Comparison of ENCODE assay signal across 8 mouse cellular contexts in genomic region chr10:84515512-84515950, GRCm38 (mm10). TPM values are rescaled to one million over a fixed set of nuclear protein-coding genes. Genes with fewer than 3 reads are reported as not detected.
DNase-seq lines count a peak whose midpoint lies in the region; ATAC-seq and TF ChIP-seq lines count a peak whose summit lies in the region.

No protein-coding gene starts in this region.

- no peaks in the 10 kb centered on the region for H3K9me3 ChIP-seq in liver, postnatal 0 days (ENCODE audit: low read length)
- H3K9me3 ChIP-seq in neural tube, embryonic 15.5 days (replicated peaks): no peaks in the 10 kb centered on the region

- TF ChIP-seq CTCF in liver, postnatal 0 days (IDR thresholded peaks at IDR 0.05; ENCODE audit: low read depth): peak; percentile 88

- H3K27ac ChIP-seq in liver, postnatal 0 days (ENCODE audit: low read depth): peak overlapping the region; percentile 45; the same call in 1 of the 2 replicates
- no peak overlapping the region for H3K27ac ChIP-seq in neural tube, embryonic 15.5 days (replicated peaks)

- 0 out of 2 replicates have a peak, but pooled peaks cover 2% of the 10 kb centered on the region for H3K27me3 ChIP-seq in liver, postnatal 0 days (ENCODE audit: insufficient read depth, low read length)
- no peaks in the 10 kb centered on the region for H3K27me3 ChIP-seq in neural tube, embryonic 15.5 days (replicated peaks)

- no peak overlapping the region for H3K9ac ChIP-seq in liver, postnatal 0 days (replicated peaks)
- H3K9ac ChIP-seq in neural tube, embryonic 15.5 days (replicated peaks): no peak overlapping the region

- H3K4me1 ChIP-seq in liver, postnatal 0 days (ENCODE audit: insufficient read depth): peaks cover 3% of the 10 kb centered on the region; the same call in 1 of the 2 replicates
- H3K4me1 ChIP-seq in neural tube, embryonic 15.5 days: no peaks in the 10 kb centered on the region

- no peaks in the 10 kb centered on the region for H3K36me3 ChIP-seq in liver, postnatal 0 days (replicated peaks; ENCODE audit: insufficient read depth, low read length)
- no peaks in the 10 kb centered on the region for H3K36me3 ChIP-seq in neural tube, embryonic 15.5 days

- H3K4me2 ChIP-seq in liver, postnatal 0 days (ENCODE audit: low read depth, low read length): no peak overlapping the region
- H3K4me2 ChIP-seq in neural tube, embryonic 15.5 days: no peak overlapping the region

- 12% methylated on average over 3 of the region's 3 CpGs for WGBS in liver, postnatal 0 days (ENCODE audit: insufficient replicate concordance)
- WGBS in neural tube, embryonic 15.5 days: 21% methylated on average over 3 of the region's 3 CpGs

- peak; percentile 23 to 41; a peak in 2 of 4 replicates for ATAC-seq in hematopoietic stem cell, adult 5-6 weeks (replicated peaks in 1 of 2; ENCODE audit: insufficient read depth in 1 of 2, low FRiP score in 2 of 2, low TSS enrichment in 1 of 2, low read depth in 1 of 2, poor library complexity in 2 of 2, severe bottlenecking in 2 of 2)
- ATAC-seq in liver, postnatal 0 days: peak; percentile 60
- peak; percentile 83 for ATAC-seq in neural tube, embryonic 15.5 days (ENCODE audit: low FRiP score)

- no peak for TF ChIP-seq EP300 in liver, postnatal 0 days (IDR thresholded peaks at IDR 0.05; ENCODE audit: low read depth)

- no peak overlapping the region for H3K4me3 ChIP-seq in liver, postnatal 0 days (ENCODE audit: low read depth, low read length)
- no peak overlapping the region for H3K4me3 ChIP-seq in neural tube, embryonic 15.5 days (replicated peaks)

- peak; percentile 84 for DNase-seq in MEL-GATA-1-ER (ENCODE audit: extremely low read depth, low read depth)
- DNase-seq in c-Kit-negative CD71-positive TER-119-positive erythroid progenitor cells, embryonic 14.5 days (ENCODE audit: low read depth, low spot score): peak; percentile 59
- DNase-seq in fibroblast of lung, adult 2 months (ENCODE audit: low read depth): peak; percentile 57
- DNase-seq in layer of hippocampus, adult 11-12 months (ENCODE audit: low spot score): peak; percentile 87
- peak; percentile 80 for DNase-seq in liver, postnatal 0 days
- peak; percentile 74 for DNase-seq in thymus, postnatal 25 days

RNA-seq across cellular contexts. Expression of gene Ckap4, which starts 18.3 kb away (rescaled TPM):
- 30.3 and 46.7 TPM in 2 replicates for total RNA-seq in hematopoietic stem cell, adult 5-6 weeks (2017)
- 10.3 and 10.6 TPM in 2 replicates for polyA plus RNA-seq in liver, postnatal 0 days (2015; fragmentation: Nextera tagmentation; extraction: Ambion mirVana)
- polyA plus RNA-seq in neural tube, embryonic 15.5 days (2015; fragmentation: Nextera tagmentation; extraction: Ambion mirVana): 55.9 and 57.2 TPM in 2 replicates

Comparison
In these comparisons a context has a peak if more than half of its experiments do, and no peak if none do; other contexts are left out.
1. ATAC-seq: peak in every context shown above with its lines; median percentile 83 in neural tube, embryonic 15.5 days; 60 in liver, postnatal 0 days; 32 in hematopoietic stem cell, adult 5-6 weeks.